Mouse (Mus musculus): ENCODE results near the gene Trim12a. TPM values are rescaled to one million over a fixed set of nuclear protein-coding genes. Genes with fewer than 3 reads are reported as not detected.

The Trim12a gene
- 62.6 TPM for polyA plus RNA-seq (2014; fragmentation: Illumina TruSeq; extraction: RNeasy Lipid Tissue Mini Kit (QIAGEN cat#74804); ENCODE audit: low read depth, low replicate concordance)

GRCm38 (mm10) chr7:104315369-104316080 is at the start of gene Trim12a:
Gene Trim12a (minus strand): TSS chr7:104315466.

GRCm38 (mm10) chr7:104352717-104353599 is 37.7 kb upstream of the Trim12a start, which contains the start of gene Trim12c:
Gene Trim12c (minus strand): TSS chr7:104353362.

GRCm38 (mm10) chr7:104329171-104329570 is 13.9 kb upstream of the Trim12a start, which contains the start of gene Trim34b:
Gene Trim34b (plus strand): TSS chr7:104329471.

GRCm38 (mm10) chr7:104287576-104288443 is 27.5 kb downstream of the Trim12a start, which contains the start of gene Trim5:
Gene Trim5 (minus strand): TSS chr7:104288094.

Other genes with a start within 250 kb of the Trim12a start
- not detected for gene Olfr644, start 243.6 kb downstream of the Trim12a start, polyA plus RNA-seq (2014; fragmentation: Illumina TruSeq; extraction: RNeasy Lipid Tissue Mini Kit (QIAGEN cat#74804); ENCODE audit: low read depth, low replicate concordance)
- not detected for gene Olfr645, start 230.0 kb downstream of the Trim12a start, polyA plus RNA-seq (2014; fragmentation: Illumina TruSeq; extraction: RNeasy Lipid Tissue Mini Kit (QIAGEN cat#74804); ENCODE audit: low read depth, low replicate concordance)
- gene Olfr646, start 210.6 kb downstream of the Trim12a start, polyA plus RNA-seq (2014; fragmentation: Illumina TruSeq; extraction: RNeasy Lipid Tissue Mini Kit (QIAGEN cat#74804); ENCODE audit: low read depth, low replicate concordance), result not detected
- gene Ubqln5, start 185.6 kb downstream of the Trim12a start, polyA plus RNA-seq (2014; fragmentation: Illumina TruSeq; extraction: RNeasy Lipid Tissue Mini Kit (QIAGEN cat#74804); ENCODE audit: low read depth, low replicate concordance), result not detected
- gene Olfr643, start 178.1 kb downstream of the Trim12a start, polyA plus RNA-seq (2014; fragmentation: Illumina TruSeq; extraction: RNeasy Lipid Tissue Mini Kit (QIAGEN cat#74804); ENCODE audit: low read depth, low replicate concordance), result not detected
- gene Ubqln3, start 172.2 kb downstream of the Trim12a start, polyA plus RNA-seq (2014; fragmentation: Illumina TruSeq; extraction: RNeasy Lipid Tissue Mini Kit (QIAGEN cat#74804); ENCODE audit: low read depth, low replicate concordance), result not detected
- gene Ubqlnl, start 164.9 kb downstream of the Trim12a start, polyA plus RNA-seq (2014; fragmentation: Illumina TruSeq; extraction: RNeasy Lipid Tissue Mini Kit (QIAGEN cat#74804); ENCODE audit: low read depth, low replicate concordance), result not detected
- not detected for gene Olfm5, start 150.6 kb downstream of the Trim12a start, polyA plus RNA-seq (2014; fragmentation: Illumina TruSeq; extraction: RNeasy Lipid Tissue Mini Kit (QIAGEN cat#74804); ENCODE audit: low read depth, low replicate concordance)
- 0.13 TPM for gene Olfr648, start 132.1 kb downstream of the Trim12a start, polyA plus RNA-seq (2014; fragmentation: Illumina TruSeq; extraction: RNeasy Lipid Tissue Mini Kit (QIAGEN cat#74804); ENCODE audit: low read depth, low replicate concordance)
- gene Olfr649, start 119.5 kb downstream of the Trim12a start, polyA plus RNA-seq (2014; fragmentation: Illumina TruSeq; extraction: RNeasy Lipid Tissue Mini Kit (QIAGEN cat#74804); ENCODE audit: low read depth, low replicate concordance), result not detected
- 30.0 TPM for gene Trim6, start 96.7 kb downstream of the Trim12a start, polyA plus RNA-seq (2014; fragmentation: Illumina TruSeq; extraction: RNeasy Lipid Tissue Mini Kit (QIAGEN cat#74804); ENCODE audit: low read depth, low replicate concordance)
- 40.5 TPM for gene Trim34a, start 71.0 kb downstream of the Trim12a start, polyA plus RNA-seq (2014; fragmentation: Illumina TruSeq; extraction: RNeasy Lipid Tissue Mini Kit (QIAGEN cat#74804); ENCODE audit: low read depth, low replicate concordance)
- 15.0 TPM for gene Trim5, start 27.4 kb downstream of the Trim12a start, polyA plus RNA-seq (2014; fragmentation: Illumina TruSeq; extraction: RNeasy Lipid Tissue Mini Kit (QIAGEN cat#74804); ENCODE audit: low read depth, low replicate concordance)
- 2.4 TPM for gene Trim34b, start 14.0 kb upstream of the Trim12a start, polyA plus RNA-seq (2014; fragmentation: Illumina TruSeq; extraction: RNeasy Lipid Tissue Mini Kit (QIAGEN cat#74804); ENCODE audit: low read depth, low replicate concordance)
- gene Trim12c, start 37.9 kb upstream of the Trim12a start, polyA plus RNA-seq (2014; fragmentation: Illumina TruSeq; extraction: RNeasy Lipid Tissue Mini Kit (QIAGEN cat#74804); ENCODE audit: low read depth, low replicate concordance), result 70.1 TPM
- gene Trim30b, start 54.4 kb upstream of the Trim12a start, polyA plus RNA-seq (2014; fragmentation: Illumina TruSeq; extraction: RNeasy Lipid Tissue Mini Kit (QIAGEN cat#74804); ENCODE audit: low read depth, low replicate concordance), result 3.2 TPM
- gene Trim30c, start 85.4 kb upstream of the Trim12a start, polyA plus RNA-seq (2014; fragmentation: Illumina TruSeq; extraction: RNeasy Lipid Tissue Mini Kit (QIAGEN cat#74804); ENCODE audit: low read depth, low replicate concordance), result 0.76 TPM
- gene Trim30a, start 149.7 kb upstream of the Trim12a start, polyA plus RNA-seq (2014; fragmentation: Illumina TruSeq; extraction: RNeasy Lipid Tissue Mini Kit (QIAGEN cat#74804); ENCODE audit: low read depth, low replicate concordance), result 47.4 TPM
- gene Trim30d, start 192.4 kb upstream of the Trim12a start, polyA plus RNA-seq (2014; fragmentation: Illumina TruSeq; extraction: RNeasy Lipid Tissue Mini Kit (QIAGEN cat#74804); ENCODE audit: low read depth, low replicate concordance), result 112 TPM
- gene Olfr651, start 234.7 kb upstream of the Trim12a start, polyA plus RNA-seq (2014; fragmentation: Illumina TruSeq; extraction: RNeasy Lipid Tissue Mini Kit (QIAGEN cat#74804); ENCODE audit: low read depth, low replicate concordance), result not detected
- not detected for gene Olfr652, start 245.4 kb upstream of the Trim12a start, polyA plus RNA-seq (2014; fragmentation: Illumina TruSeq; extraction: RNeasy Lipid Tissue Mini Kit (QIAGEN cat#74804); ENCODE audit: low read depth, low replicate concordance)

Measured in sigmoid colon, adult 10 weeks (tissue).